In genomic region chr10:42464224-42464623, GRCm38 (mm10) we compare ENCODE assay signal across 9 mouse cellular contexts. TPM values are rescaled to one million over a fixed set of nuclear protein-coding genes. Genes with fewer than 3 reads are reported as not detected.
A peak's percentile ranks its signal among the peaks of the same experiment; 100 is the strongest.
DNase-seq lines count a peak whose midpoint lies in the region; ATAC-seq and TF ChIP-seq lines count a peak whose summit lies in the region.
"Had no signal": no experiment of that assay in that cellular context is flagged by ENCODE, and none has a peak within 500 bp of the region (broad histone marks: within the 10 kb centered on the region; RNA-seq: fewer than 3 reads in every experiment).

No protein-coding gene starts in this region.

- no peak overlapping the region for H3ac ChIP-seq in myocyte (ENCODE audit: control insufficient read depth, insufficient read length)

- no peak for TF ChIP-seq CTCF in gastrocnemius, adult 2 months (IDR thresholded peaks at IDR 0.05)

- peaks cover 6% of the 10 kb centered on the region for H3K36me3 ChIP-seq in myocyte (ENCODE audit: control insufficient read depth, insufficient read depth)

- intact Hi-C loops in gastrocnemius, adult 2 months (cut with DNase I), result no loop called here
- intact Hi-C loops in gastrocnemius, postnatal 36 days (cut with DNase I), result no loop called here

- H3K79me2 ChIP-seq in myocyte (ENCODE audit: control insufficient read depth, insufficient read depth), result no peaks in the 10 kb centered on the region

- TF ChIP-seq POLR2A in myocyte (IDR thresholded peaks at IDR 0.05; ENCODE audit: insufficient read length, low read depth), result no peak

- no peak for ATAC-seq in granulocyte monocyte progenitor cell, adult 5-6 weeks (replicated peaks; ENCODE audit: poor library complexity, severe bottlenecking)
- no peak for ATAC-seq in inflammation-experienced regulatory T-cells, adult 6 months

- 0 out of 2 replicates have a peak overlapping the region, but pooled peaks have one; percentile 13 for H3K4me3 ChIP-seq in gastrocnemius, adult 2 months
- no peak overlapping the region for H3K4me3 ChIP-seq in myocyte

- H3K27me3 ChIP-seq in myocyte (ENCODE audit: control insufficient read depth, insufficient read depth, insufficient read length), result no peaks in the 10 kb centered on the region

- peak overlapping the region; percentile 0 for H3K4me2 ChIP-seq in myocyte (ENCODE audit: low read depth)

- DNase-seq in gastrocnemius, adult 2 months, result peak; percentile 30
- no peak for DNase-seq in gastrocnemius, postnatal 4 days (ENCODE audit: low spot score in 2 of 2)
- peak; percentile 52 to 80 for DNase-seq in heart, adult 18-20 months
- peak; percentile 48 for DNase-seq in kidney, adult 9 months
- DNase-seq in gastrocnemius, postnatal 36 days, result no peak
- DNase-seq: thymus, postnatal 36 days had no signal

- H3K27ac ChIP-seq in gastrocnemius, adult 2 months, result peak overlapping the region; percentile 79

TF ChIP-seq in myocyte, 11 proteins besides CTCF, POLR2A, EP300 and RAD21:
- TF ChIP-seq E2F4 (IDR thresholded peaks at IDR 0.05; ENCODE audit: insufficient read depth) (no peak), TCF12 (IDR thresholded peaks at IDR 0.05; ENCODE audit: insufficient read depth, poor library complexity, severe bottlenecking) (no peak), CEBPB (IDR thresholded peaks at IDR 0.05; ENCODE audit: insufficient read depth, poor library complexity, severe bottlenecking) (no peak), USF1 (IDR thresholded peaks at IDR 0.05; ENCODE audit: low read depth) (no peak)

RNA-seq across cellular contexts. Expression of gene Afg1l, which starts 14.1 kb away (rescaled TPM):
- 10 to 100 TPM in 1 of 2 experiments, 1 to 10 TPM in 1; 8.7 to 12.6 TPM for total RNA-seq in gastrocnemius, adult 2 months (2021)
- total RNA-seq in gastrocnemius, postnatal 4 days (2021), result 1 to 10 TPM; 5.0 to 6.3 TPM
- total RNA-seq in heart, adult 18-20 months (2021), result 10 to 100 TPM; 31.8 to 32.7 TPM
- polyA plus RNA-seq in myocyte (2012; fragmentation: generic; extraction: Trizol), result 6.5 TPM
- 3.9 and 7.7 TPM in 2 replicates for total RNA-seq in granulocyte monocyte progenitor cell, adult 5-6 weeks (2014; fragmentation: Nextera tagmentation)
- 3.0 and 5.8 TPM in 2 replicates for total RNA-seq in granulocyte monocyte progenitor cell, adult 5-6 weeks (2017)
- polyA plus RNA-seq in inflammation-experienced regulatory T-cells, adult 6 months (2017; shearing (Covaris generic)), result 1 to 10 TPM; 3.3 to 5.5 (median 3.4) TPM
- total RNA-seq in gastrocnemius, postnatal 36 days (2021), result 10 to 100 TPM in 1 of 2 experiments, 1 to 10 TPM in 1; 8.5 to 10.5 TPM

RNA-seq across cellular contexts. Expression of gene Snx3, which starts 37.6 kb away (rescaled TPM):
- 100 to 1,000 TPM; 165 to 166 TPM for total RNA-seq in gastrocnemius, adult 2 months (2021)
- total RNA-seq in gastrocnemius, postnatal 4 days (2021), result 100 to 1,000 TPM; 143 to 147 TPM
- 100 to 1,000 TPM; 173 to 184 TPM for total RNA-seq in heart, adult 18-20 months (2021)
- 251 TPM for polyA plus RNA-seq in myocyte (2012; fragmentation: generic; extraction: Trizol)
- 214 and 219 TPM in 2 replicates for total RNA-seq in granulocyte monocyte progenitor cell, adult 5-6 weeks (2014; fragmentation: Nextera tagmentation)
- total RNA-seq in granulocyte monocyte progenitor cell, adult 5-6 weeks (2017), result 91.6 and 94.3 TPM in 2 replicates
- polyA plus RNA-seq in inflammation-experienced regulatory T-cells, adult 6 months (2017; shearing (Covaris generic)), result 100 to 1,000 TPM; 198 to 221 (median 215) TPM
- total RNA-seq in gastrocnemius, postnatal 36 days (2021), result 100 to 1,000 TPM; 140 to 160 TPM

Comparison
In these comparisons a context has a peak if more than half of its experiments do, and no peak if none do; other contexts are left out.
1. DNase-seq: peak in gastrocnemius, adult 2 months (single experiment), heart, adult 18-20 months (2 of 2) and kidney, adult 9 months (single experiment); none in gastrocnemius, postnatal 4 days (0 of 2) and gastrocnemius, postnatal 36 days (0 of 2).